Mouse (Mus musculus) myocyte (in vitro differentiated cells): ENCODE measurements around the gene Larp1b. TPM values are rescaled to one million over a fixed set of nuclear protein-coding genes. Genes with fewer than 3 reads are reported as not detected.

Source experiments
- H3K27me3 ChIP-seq: one replicate; pipeline ENCODE4 v1.6.1; 2011; ENCODE audit not compliant: control insufficient read depth, insufficient read depth, insufficient read length
- H3K36me3 ChIP-seq: one replicate; pipeline ENCODE4 v1.6.1; 2011; ENCODE audit not compliant: control insufficient read depth, insufficient read depth
- H3K4me2 ChIP-seq: one replicate; pipeline ENCODE4 v1.6.1; 2011; ENCODE audit warnings: low read depth, control low read depth
- H3K4me3 ChIP-seq: one replicate; pipeline ENCODE4 v1.5.1; 2011; ENCODE audit warnings: mild to moderate bottlenecking, control low read depth, moderate library complexity
- H3K79me2 ChIP-seq: one replicate; pipeline ENCODE4 v1.6.1; 2011; ENCODE audit not compliant: control insufficient read depth, insufficient read depth
- H3ac ChIP-seq: one replicate; pipeline ENCODE4 v1.6.1; 2011; ENCODE audit not compliant: control insufficient read depth, insufficient read length
- CEBPB ChIP-seq: IDR thresholded peaks from 2 replicates; pipeline ENCODE4 v1.6.1; 2011; ENCODE audit warnings: mild to moderate bottlenecking, moderate library complexity; ENCODE audit not compliant: poor library complexity, insufficient read depth, severe bottlenecking
- E2F4 ChIP-seq: IDR thresholded peaks from one replicate; pipeline ENCODE4 v1.6.1; 2011; ENCODE audit warnings: mild to moderate bottlenecking, control low read depth, moderate library complexity; ENCODE audit not compliant: insufficient read depth
- MAX ChIP-seq: IDR thresholded peaks from one replicate; pipeline ENCODE4 v1.6.1; 2011; ENCODE audit warnings: low read depth, mild to moderate bottlenecking, control low read depth
- MYOD1 ChIP-seq, 3 experiments: IDR thresholded peaks; one replicate each; pipeline ENCODE4 v1.6.1; 2011; ENCODE audit warnings: control low read depth in 2 of 3, low read depth in 2 of 3, mild to moderate bottlenecking in 2 of 3, moderate library complexity in 1 of 3; ENCODE audit not compliant: insufficient read length in 2 of 3, control insufficient read depth in 1 of 3
- MYOG ChIP-seq, 3 experiments: IDR thresholded peaks; one replicate each; pipeline ENCODE4 v1.6.1; 2011; ENCODE audit warnings: control low read depth in 2 of 3, low read depth in 2 of 3, mild to moderate bottlenecking in 2 of 3; ENCODE audit not compliant: insufficient read length in 2 of 3, control insufficient read depth in 1 of 3, insufficient read depth in 1 of 3
- POLR2A ChIP-seq: IDR thresholded peaks from one replicate; pipeline ENCODE4 v1.6.1; 2011; ENCODE audit warnings: low read depth, mild to moderate bottlenecking, control low read depth, moderate library complexity; ENCODE audit not compliant: insufficient read length
- POLR2AphosphoS2 ChIP-seq: IDR thresholded peaks from one replicate; pipeline ENCODE4 v1.6.1; 2011; ENCODE audit warnings: low read depth, control low read depth; ENCODE audit not compliant: insufficient read length
- REST ChIP-seq: IDR thresholded peaks from one replicate; pipeline ENCODE4 v1.6.1; 2011; ENCODE audit warnings: mild to moderate bottlenecking, control low read depth, moderate library complexity; ENCODE audit not compliant: insufficient read depth, insufficient read length
- SRF ChIP-seq: IDR thresholded peaks from one replicate; pipeline ENCODE4 v1.6.1; 2011; ENCODE audit warnings: low read depth; ENCODE audit not compliant: control insufficient read depth, insufficient read length
- TCF12 ChIP-seq: IDR thresholded peaks from one replicate; pipeline ENCODE4 v1.6.1; 2011; ENCODE audit warnings: mild to moderate bottlenecking, control low read depth; ENCODE audit not compliant: poor library complexity, insufficient read depth, severe bottlenecking
- TCF3 ChIP-seq: IDR thresholded peaks from one replicate; pipeline ENCODE4 v1.6.1; 2011; ENCODE audit warnings: low read depth, control low read depth; ENCODE audit not compliant: insufficient read length
- USF1 ChIP-seq: IDR thresholded peaks from one replicate; pipeline ENCODE4 v1.6.1; 2011; ENCODE audit warnings: low read depth, mild to moderate bottlenecking, control low read depth, moderate library complexity
- polyA plus RNA-seq: library from polyadenylated mRNA; unstranded; fragments of >200 nt; fragmentation: generic; extraction: Trizol; gene quantifications from one replicate; pipeline ENCODE4 v1.2.1, GENCODE M21; 2012; ENCODE audit warnings: missing spikeins

The Larp1b gene
- polyA plus RNA-seq, 1 experiment = 10.1 TPM

- Histone ChIP-seq H3K79me2 (no peaks in the 10 kb centered on the region), H3K36me3 (no peaks in the 10 kb centered on the region), H3ac (no peak overlapping the region), H3K27me3 (no peaks in the 10 kb centered on the region), H3K4me3 (no peak overlapping the region), H3K4me2 (no peak overlapping the region)
- TF ChIP-seq REST = no peak
- no peak for TF ChIP-seq SRF
- no peak for TF ChIP-seq TCF12
- TF ChIP-seq MAX = no peak
- TF ChIP-seq E2F4 = no peak
- no peak for TF ChIP-seq CEBPB
- no peak for TF ChIP-seq MYOG (IDR thresholded peaks at IDR 0.05; ENCODE audit: control insufficient read depth in 1 of 3, insufficient read depth in 1 of 3, insufficient read length in 2 of 3, low read depth in 2 of 3)
- no peak for TF ChIP-seq POLR2AphosphoS2
- TF ChIP-seq MYOD1 (IDR thresholded peaks at IDR 0.05; ENCODE audit: control insufficient read depth in 1 of 3, insufficient read length in 2 of 3, low read depth in 2 of 3) = no peak
Observed at GRCm38 (mm10) chr3:41038297-41038916, 88.8 kb downstream of the Larp1b start.

- TF ChIP-seq MAX = no peak
- no peak for TF ChIP-seq REST
- TF ChIP-seq USF1 = no peak
- no peak for TF ChIP-seq SRF
- no peak for TF ChIP-seq MYOG (IDR thresholded peaks at IDR 0.05; ENCODE audit: control insufficient read depth in 1 of 3, insufficient read depth in 1 of 3, insufficient read length in 2 of 3, low read depth in 2 of 3)
- no peak for TF ChIP-seq CEBPB
- no peak for TF ChIP-seq POLR2A
- TF ChIP-seq E2F4 = no peak
- TF ChIP-seq TCF12 = no peak
- no peak for TF ChIP-seq TCF3
- TF ChIP-seq MYOD1 (IDR thresholded peaks at IDR 0.05; ENCODE audit: control insufficient read depth in 1 of 3, insufficient read length in 2 of 3, low read depth in 2 of 3) = no peak
- no peak for TF ChIP-seq POLR2AphosphoS2
- H3K79me2 ChIP-seq = no peaks in the 10 kb centered on the region
Observed at GRCm38 (mm10) chr3:41041241-41041640, 91.6 kb downstream of the Larp1b start.

GRCm38 (mm10) chr3:41042195-41042938 is 92.7 kb downstream of the Larp1b start:
- TF ChIP-seq POLR2A = no peak
- TF ChIP-seq CEBPB = no peak
- no peak for TF ChIP-seq REST
- no peak for TF ChIP-seq TCF3
- no peak for TF ChIP-seq MYOD1 (IDR thresholded peaks at IDR 0.05; ENCODE audit: control insufficient read depth in 1 of 3, insufficient read length in 2 of 3, low read depth in 2 of 3)
- TF ChIP-seq TCF12 = no peak
- TF ChIP-seq USF1 = no peak
- TF ChIP-seq POLR2AphosphoS2 = no peak
- no peak for TF ChIP-seq MAX
- no peak for TF ChIP-seq MYOG (IDR thresholded peaks at IDR 0.05; ENCODE audit: control insufficient read depth in 1 of 3, insufficient read depth in 1 of 3, insufficient read length in 2 of 3, low read depth in 2 of 3)
- TF ChIP-seq SRF = no peak
- TF ChIP-seq E2F4 = no peak
- Histone ChIP-seq H3K4me2 (no peak overlapping the region), H3ac (no peak overlapping the region), H3K4me3 (no peak overlapping the region), H3K27me3 (no peaks in the 10 kb centered on the region), H3K79me2 (no peaks in the 10 kb centered on the region), H3K36me3 (no peaks in the 10 kb centered on the region)

More at GRCm38 (mm10) chr3:41041241-41041640, 91.6 kb downstream of the Larp1b start:
- H3K27me3 ChIP-seq = no peaks in the 10 kb centered on the region
- no peak overlapping the region for H3K4me3 ChIP-seq
- H3ac ChIP-seq = no peak overlapping the region
- H3K4me2 ChIP-seq = no peak overlapping the region
- H3K36me3 ChIP-seq = no peaks in the 10 kb centered on the region

- Histone ChIP-seq H3ac (no peak overlapping the region), H3K4me3 (no peak overlapping the region), H3K36me3 (no peaks in the 10 kb centered on the region), H3K27me3 (no peaks in the 10 kb centered on the region), H3K4me2 (no peak overlapping the region), H3K79me2 (no peaks in the 10 kb centered on the region)
- TF ChIP-seq CEBPB = no peak
- no peak for TF ChIP-seq MYOG (IDR thresholded peaks at IDR 0.05; ENCODE audit: control insufficient read depth in 1 of 3, insufficient read depth in 1 of 3, insufficient read length in 2 of 3, low read depth in 2 of 3)
- TF ChIP-seq REST = no peak
- TF ChIP-seq TCF12 = no peak
- no peak for TF ChIP-seq POLR2A
- TF ChIP-seq MYOD1 (IDR thresholded peaks at IDR 0.05; ENCODE audit: control insufficient read depth in 1 of 3, insufficient read length in 2 of 3, low read depth in 2 of 3) = no peak
Observed at GRCm38 (mm10) chr3:41043756-41044354, 94.2 kb downstream of the Larp1b start.
